Mouse (Mus musculus): Measurements from ENCODE around the gene Prkar2a. TPM values are rescaled to one million over a fixed set of nuclear protein-coding genes. Genes with fewer than 3 reads are reported as not detected.

The Prkar2a gene
- total RNA-seq, 2 experiments from 2014 or later, result 74.3 to 75.9 TPM

GRCm38 (mm10) chr9:108690914-108691313 lies 1.8 kb downstream of the Prkar2a start:
- intact Hi-C loops (cut with DNase I), result no loop called here

GRCm38 (mm10) chr9:108691371-108691770 lies 2.3 kb downstream of the Prkar2a start:
- DNase-seq, result no peak
- intact Hi-C loops (cut with DNase I), result no loop called here

More at GRCm38 (mm10) chr9:108690914-108691313, 1.8 kb downstream of the Prkar2a start:
- DNase-seq, result no peak

GRCm38 (mm10) chr9:108691846-108692225 lies 2.7 kb downstream of the Prkar2a start:
- DNase-seq, result peak; percentile 93 to 94
- intact Hi-C loops (cut with DNase I), result no loop called here

GRCm38 (mm10) chr9:108692226-108693041 lies 3.3 kb downstream of the Prkar2a start:
- intact Hi-C loops (cut with DNase I), result no loop called here
- peak; percentile 61 for DNase-seq

GRCm38 (mm10) chr9:108693946-108694345 lies 4.8 kb downstream of the Prkar2a start:
- intact Hi-C loops (cut with DNase I), result no loop called here
- DNase-seq, result no peak

GRCm38 (mm10) chr9:108694533-108694932 lies 5.4 kb downstream of the Prkar2a start:
- DNase-seq, result no peak
- intact Hi-C loops (cut with DNase I), result no loop called here

GRCm38 (mm10) chr9:108702476-108702875 lies 13.4 kb downstream of the Prkar2a start:
- no peak for DNase-seq
- intact Hi-C loops (cut with DNase I), result no loop called here

GRCm38 (mm10) chr9:108703373-108704110 lies 14.4 kb downstream of the Prkar2a start:
- intact Hi-C loops (cut with DNase I), result no loop called here
- DNase-seq, result peak; percentile 17 to 48

- intact Hi-C loops (cut with DNase I), result no loop called here
- DNase-seq, result peak; percentile 9 to 11
Observed at GRCm38 (mm10) chr9:108704591-108704990, 15.5 kb downstream of the Prkar2a start.

- intact Hi-C loops (cut with DNase I), result no loop called here
- DNase-seq, result no peak
Observed at GRCm38 (mm10) chr9:108707212-108707611, 18.1 kb downstream of the Prkar2a start.

- DNase-seq, result no peak
- intact Hi-C loops (cut with DNase I), result no loop called here
Observed at GRCm38 (mm10) chr9:108708833-108709232, 19.7 kb downstream of the Prkar2a start.

GRCm38 (mm10) chr9:108710767-108711166 lies 21.7 kb downstream of the Prkar2a start:
- no peak for DNase-seq
- intact Hi-C loops (cut with DNase I), result no loop called here

GRCm38 (mm10) chr9:108716199-108716598 lies 27.1 kb downstream of the Prkar2a start:
- no peak for DNase-seq
- intact Hi-C loops (cut with DNase I), result no loop called here

GRCm38 (mm10) chr9:108723751-108724150 lies 34.6 kb downstream of the Prkar2a start:
- DNase-seq, result no peak
- intact Hi-C loops (cut with DNase I), result no loop called here

GRCm38 (mm10) chr9:108726116-108726515 lies 37.0 kb downstream of the Prkar2a start:
- intact Hi-C loops (cut with DNase I), result no loop called here
- DNase-seq, result no peak

GRCm38 (mm10) chr9:108729050-108729449 lies 39.9 kb downstream of the Prkar2a start:
- no peak for DNase-seq
- intact Hi-C loops (cut with DNase I), result no loop called here

GRCm38 (mm10) chr9:108732462-108732861 lies 43.3 kb downstream of the Prkar2a start:
- intact Hi-C loops (cut with DNase I), result no loop called here
- no peak for DNase-seq

GRCm38 (mm10) chr9:108734626-108735025 lies 45.5 kb downstream of the Prkar2a start:
- DNase-seq, result no peak
- intact Hi-C loops (cut with DNase I), result no loop called here

- DNase-seq, result no peak
Observed at GRCm38 (mm10) chr9:108739239-108739638, 50.1 kb downstream of the Prkar2a start.

GRCm38 (mm10) chr9:108740062-108740461 lies 50.9 kb downstream of the Prkar2a start:
- no peak for DNase-seq
- intact Hi-C loops (cut with DNase I), result no loop called here

More at GRCm38 (mm10) chr9:108739239-108739638, 50.1 kb downstream of the Prkar2a start:
- intact Hi-C loops (cut with DNase I), result no loop called here

- intact Hi-C loops (cut with DNase I), result no loop called here
- DNase-seq, result no peak
Observed at GRCm38 (mm10) chr9:108742048-108742447, 52.9 kb downstream of the Prkar2a start.
